Mouse (Mus musculus) liver, embryonic 14.5 days (tissue): ENCODE results near the gene Amigo3.

Experiments used
- CTCF ChIP-seq: IDR thresholded peaks from 2 replicates; pipeline ENCODE4 v1.5.1; 2016; ENCODE audit warnings: antibody characterized with exemption, low read depth, control low read depth
- EP300 ChIP-seq: IDR thresholded peaks from 2 replicates; pipeline ENCODE4 v1.6.1; 2016; ENCODE audit warnings: antibody characterized with exemption, low read depth

- TF ChIP-seq CTCF (peak; percentile 36), EP300 (0 out of 2 replicates have a peak, but pooled peaks have one; percentile 15)
Observed at GRCm38 (mm10) chr9:108094184-108094941, 41.4 kb downstream of the Amigo3 start, which contains the start of gene Apeh.
